Mouse (Mus musculus) brain, embryonic 14.5 days (tissue): ENCODE results near the gene Eif4a3.

Experiments used
- CTCF ChIP-seq: fragments of 200-500 bp; IDR thresholded peaks from 2 replicates; pipeline ENCODE4 v1.5.1; 2012; ENCODE audit warnings: inconsistent platforms, mild to moderate bottlenecking, moderate library complexity, borderline replicate concordance; ENCODE audit not compliant: insufficient read depth, insufficient read length; ENCODE audit errors: extremely low read depth
- POLR2A ChIP-seq: fragments of 200-500 bp; IDR thresholded peaks from 2 replicates; pipeline ENCODE4 v1.6.1; 2012; ENCODE audit warnings: mild to moderate bottlenecking, inconsistent platforms, borderline replicate concordance; ENCODE audit not compliant: poor library complexity, insufficient read depth, insufficient read length, severe bottlenecking; ENCODE audit errors: extremely low read depth

GRCm38 (mm10) chr11:119344178-119344577 is 44.3 kb upstream of the Eif4a3 start:
- no peak for TF ChIP-seq CTCF
- TF ChIP-seq POLR2A: no peak
